Mouse (Mus musculus): ENCODE measurements around the gene Arntl2. TPM values are rescaled to one million over a fixed set of nuclear protein-coding genes. Genes with fewer than 3 reads are reported as not detected.

The Arntl2 gene
- polyA plus RNA-seq, 1 experiment, result 0.49 TPM

DNA sequence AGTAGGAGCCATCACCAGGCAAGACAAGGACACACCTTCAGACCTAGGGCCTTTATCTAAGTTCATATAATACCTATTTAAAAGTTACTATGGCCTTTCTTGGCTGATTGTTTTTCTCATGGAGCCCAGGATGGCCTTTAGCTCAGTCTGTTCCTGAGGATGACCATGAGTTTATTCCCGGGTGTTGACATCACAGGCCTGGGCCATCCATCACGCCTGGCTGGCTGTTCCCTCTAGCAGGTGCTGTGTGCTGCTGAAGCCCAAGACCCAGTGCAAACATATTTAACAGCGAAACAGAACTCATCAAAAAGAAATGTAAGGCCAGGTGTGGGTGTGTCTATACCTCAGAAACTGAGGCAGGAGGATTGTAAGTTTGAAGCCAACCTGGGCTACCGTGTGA lies 43.0 kb downstream of the Arntl2 start:
- Histone ChIP-seq H3K4me3 (ENCODE audit: insufficient read depth, poor library complexity, severe bottlenecking) (no peak overlapping the region), H3ac (ENCODE audit: control insufficient read depth, insufficient read length, low read depth) (no peak overlapping the region)

DNA sequence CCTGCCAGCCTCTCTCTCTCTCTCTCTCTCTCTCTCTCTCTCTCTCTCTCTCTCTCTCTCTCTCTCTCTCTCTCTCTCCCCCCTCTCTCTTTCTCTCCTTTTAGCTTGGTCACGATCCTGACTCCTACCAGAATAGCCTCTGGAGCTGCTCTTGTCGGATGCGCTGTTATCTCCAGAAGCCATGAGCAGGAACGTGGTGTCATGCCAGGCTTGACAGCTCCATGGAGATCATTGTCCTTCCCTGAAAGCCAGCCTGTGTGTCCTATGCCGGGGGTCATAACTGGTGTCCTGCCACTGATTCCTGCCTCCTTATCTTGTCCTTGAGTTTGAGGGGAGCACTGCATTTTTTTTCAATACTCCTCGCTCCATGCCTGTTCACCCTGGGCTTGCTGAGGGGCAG lies 49.0 kb downstream of the Arntl2 start:
- H3ac ChIP-seq (ENCODE audit: control insufficient read depth, insufficient read length, low read depth), result no peak overlapping the region
- no peaks in the 10 kb centered on the region for H3K27me3 ChIP-seq (ENCODE audit: control insufficient read depth, insufficient read depth, insufficient read length)
- H3K4me3 ChIP-seq (ENCODE audit: insufficient read depth, poor library complexity, severe bottlenecking), result no peak overlapping the region
- H3K79me2 ChIP-seq (ENCODE audit: control insufficient read depth, insufficient read depth), result no peaks in the 10 kb centered on the region
- TF ChIP-seq MYOD1 (IDR thresholded peaks at IDR 0.05; ENCODE audit: control insufficient read depth, insufficient read length, low read depth) (no peak), MAX (IDR thresholded peaks at IDR 0.05) (no peak), MYOG (IDR thresholded peaks at IDR 0.05; ENCODE audit: control insufficient read depth, extremely low read depth, insufficient read length) (no peak), FOSL1 (IDR thresholded peaks at IDR 0.05; ENCODE audit: insufficient read depth, low read length, poor library complexity, severe bottlenecking) (no peak), CTCF (IDR thresholded peaks at IDR 0.05; ENCODE audit: control insufficient read depth, insufficient read depth, insufficient read length) (no peak), USF1 (IDR thresholded peaks at IDR 0.05; ENCODE audit: low read depth) (no peak), CEBPB (IDR thresholded peaks at IDR 0.05; ENCODE audit: low read depth) (no peak)
- H3K79me3 ChIP-seq (ENCODE audit: low read depth), result no peaks in the 10 kb centered on the region
- H3K36me3 ChIP-seq (ENCODE audit: control insufficient read depth, insufficient read depth), result no peaks in the 10 kb centered on the region

More for the DNA sequence above, 43.0 kb downstream of the Arntl2 start:
- no peaks in the 10 kb centered on the region for H3K79me2 ChIP-seq (ENCODE audit: control insufficient read depth, insufficient read depth)
- no peaks in the 10 kb centered on the region for H3K36me3 ChIP-seq (ENCODE audit: control insufficient read depth, insufficient read depth)
- no peaks in the 10 kb centered on the region for H3K27me3 ChIP-seq (ENCODE audit: control insufficient read depth, insufficient read depth, insufficient read length)
- TF ChIP-seq MAX (IDR thresholded peaks at IDR 0.05) (no peak), FOSL1 (IDR thresholded peaks at IDR 0.05; ENCODE audit: insufficient read depth, low read length, poor library complexity, severe bottlenecking) (no peak), CEBPB (IDR thresholded peaks at IDR 0.05; ENCODE audit: low read depth) (no peak), MYOG (IDR thresholded peaks at IDR 0.05; ENCODE audit: control insufficient read depth, extremely low read depth, insufficient read length) (no peak), CTCF (IDR thresholded peaks at IDR 0.05; ENCODE audit: control insufficient read depth, insufficient read depth, insufficient read length) (no peak), USF1 (IDR thresholded peaks at IDR 0.05; ENCODE audit: low read depth) (no peak), MYOD1 (IDR thresholded peaks at IDR 0.05; ENCODE audit: control insufficient read depth, insufficient read length, low read depth) (no peak)
- H3K79me3 ChIP-seq (ENCODE audit: low read depth), result no peaks in the 10 kb centered on the region

DNA sequence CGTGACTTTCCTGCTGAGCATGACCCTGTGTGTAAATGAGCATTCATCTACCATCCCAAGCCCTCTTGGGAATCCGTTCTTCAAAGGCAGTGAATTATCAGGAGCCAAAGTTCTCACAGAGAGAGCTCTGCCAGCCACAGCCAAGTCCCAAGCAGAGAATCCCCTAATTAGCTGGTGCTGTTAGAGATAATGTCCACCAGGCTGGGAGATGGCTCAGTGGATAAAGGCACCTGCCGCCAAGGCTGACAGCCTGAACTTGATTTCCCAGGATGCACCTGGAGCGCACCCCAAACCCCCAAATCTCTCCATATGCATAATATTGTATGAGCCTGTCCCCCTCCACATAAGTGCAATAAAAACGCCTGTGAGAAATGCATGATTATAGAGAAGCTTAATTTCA lies 49.5 kb downstream of the Arntl2 start:
- Histone ChIP-seq H3K36me3 (ENCODE audit: control insufficient read depth, insufficient read depth) (no peaks in the 10 kb centered on the region), H3K27me3 (ENCODE audit: control insufficient read depth, insufficient read depth, insufficient read length) (no peaks in the 10 kb centered on the region), H3K79me3 (ENCODE audit: low read depth) (no peaks in the 10 kb centered on the region), H3K4me3 (ENCODE audit: insufficient read depth, poor library complexity, severe bottlenecking) (no peak overlapping the region), H3ac (ENCODE audit: control insufficient read depth, insufficient read length, low read depth) (no peak overlapping the region), H3K79me2 (ENCODE audit: control insufficient read depth, insufficient read depth) (no peaks in the 10 kb centered on the region)
- TF ChIP-seq MYOD1 (IDR thresholded peaks at IDR 0.05; ENCODE audit: control insufficient read depth, insufficient read length, low read depth), result no peak
- TF ChIP-seq FOSL1 (IDR thresholded peaks at IDR 0.05; ENCODE audit: insufficient read depth, low read length, poor library complexity, severe bottlenecking), result no peak
- TF ChIP-seq CTCF (IDR thresholded peaks at IDR 0.05; ENCODE audit: control insufficient read depth, insufficient read depth, insufficient read length), result no peak
- no peak for TF ChIP-seq USF1 (IDR thresholded peaks at IDR 0.05; ENCODE audit: low read depth)
- TF ChIP-seq MYOG (IDR thresholded peaks at IDR 0.05; ENCODE audit: control insufficient read depth, extremely low read depth, insufficient read length), result no peak
- TF ChIP-seq CEBPB (IDR thresholded peaks at IDR 0.05; ENCODE audit: low read depth), result no peak
- no peak for TF ChIP-seq MAX (IDR thresholded peaks at IDR 0.05)

DNA sequence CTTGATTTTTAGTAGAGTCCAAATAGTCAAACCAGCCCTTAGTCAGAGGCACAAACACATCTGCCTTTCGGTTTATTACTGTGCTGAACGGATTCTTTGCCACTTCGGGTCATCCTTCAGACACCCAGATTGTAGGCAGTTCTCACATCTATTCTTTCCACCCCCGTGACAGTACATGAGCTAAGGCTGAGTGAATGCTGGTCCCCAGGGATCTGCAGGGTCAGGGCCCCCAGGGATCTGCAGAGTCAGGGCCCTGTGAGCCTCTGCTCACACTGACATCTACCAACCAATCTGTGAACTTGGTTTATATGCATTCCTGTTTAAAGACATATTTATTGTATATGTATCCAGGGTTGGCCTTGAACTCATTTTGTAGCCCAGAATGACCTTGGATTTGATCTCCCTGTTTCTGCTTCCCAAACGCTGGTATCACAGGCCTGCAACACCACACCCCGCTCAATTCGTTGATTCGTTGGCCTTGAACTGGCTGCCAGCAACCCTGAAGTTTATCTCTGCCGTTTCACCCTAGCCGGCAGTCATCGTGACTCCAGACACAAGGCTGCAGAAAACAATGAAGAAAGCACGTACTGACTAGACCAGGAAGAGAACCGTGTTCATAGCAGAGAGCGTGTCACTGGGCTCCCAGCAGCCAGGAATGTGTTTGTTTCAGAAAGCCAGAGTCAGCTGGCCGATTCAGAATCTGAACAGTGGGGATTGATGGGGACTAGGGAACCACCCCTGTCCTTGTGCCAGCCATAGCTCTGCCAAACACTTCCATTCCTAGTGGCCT lies 50.3 kb downstream of the Arntl2 start:
- TF ChIP-seq MYOD1 (IDR thresholded peaks at IDR 0.05; ENCODE audit: control insufficient read depth, insufficient read length, low read depth), result no peak
- no peak for TF ChIP-seq MAX (IDR thresholded peaks at IDR 0.05)
- no peak for TF ChIP-seq USF1 (IDR thresholded peaks at IDR 0.05; ENCODE audit: low read depth)
- no peak for TF ChIP-seq CEBPB (IDR thresholded peaks at IDR 0.05; ENCODE audit: low read depth)
- no peak for TF ChIP-seq MYOG (IDR thresholded peaks at IDR 0.05; ENCODE audit: control insufficient read depth, extremely low read depth, insufficient read length)
- no peak for TF ChIP-seq CTCF (IDR thresholded peaks at IDR 0.05; ENCODE audit: control insufficient read depth, insufficient read depth, insufficient read length)
- TF ChIP-seq FOSL1 (IDR thresholded peaks at IDR 0.05; ENCODE audit: insufficient read depth, low read length, poor library complexity, severe bottlenecking), result no peak
- H3K27me3 ChIP-seq (ENCODE audit: control insufficient read depth, insufficient read depth, insufficient read length), result no peaks in the 10 kb centered on the region
- H3K79me3 ChIP-seq (ENCODE audit: low read depth), result no peaks in the 10 kb centered on the region
- no peaks in the 10 kb centered on the region for H3K36me3 ChIP-seq (ENCODE audit: control insufficient read depth, insufficient read depth)
- H3K4me3 ChIP-seq (ENCODE audit: insufficient read depth, poor library complexity, severe bottlenecking), result no peak overlapping the region
- no peak overlapping the region for H3ac ChIP-seq (ENCODE audit: control insufficient read depth, insufficient read length, low read depth)
- no peaks in the 10 kb centered on the region for H3K79me2 ChIP-seq (ENCODE audit: control insufficient read depth, insufficient read depth)

DNA sequence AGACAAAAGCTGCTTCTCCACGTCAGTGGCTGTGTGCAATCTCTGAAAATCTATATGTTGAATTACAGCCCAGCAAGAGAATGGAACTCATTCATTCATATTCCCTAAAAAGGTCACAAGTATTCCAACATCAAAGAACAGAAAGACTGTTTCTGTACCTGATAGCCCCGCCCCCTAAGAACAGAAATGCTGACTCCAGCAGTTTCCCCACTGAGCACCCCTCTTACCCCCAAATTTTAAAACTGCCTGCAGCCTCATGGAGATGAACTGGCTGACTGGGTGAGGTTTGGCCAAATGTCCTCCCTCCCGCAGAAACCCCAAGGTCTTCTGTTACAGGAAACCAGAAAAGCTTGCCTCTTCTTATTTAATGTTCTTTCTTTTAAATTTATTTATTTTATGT lies 51.5 kb downstream of the Arntl2 start:
- Histone ChIP-seq H3K36me3 (ENCODE audit: control insufficient read depth, insufficient read depth) (no peaks in the 10 kb centered on the region), H3K4me3 (ENCODE audit: insufficient read depth, poor library complexity, severe bottlenecking) (no peak overlapping the region), H3K79me2 (ENCODE audit: control insufficient read depth, insufficient read depth) (no peaks in the 10 kb centered on the region), H3K79me3 (ENCODE audit: low read depth) (no peaks in the 10 kb centered on the region), H3K27me3 (ENCODE audit: control insufficient read depth, insufficient read depth, insufficient read length) (no peaks in the 10 kb centered on the region), H3ac (ENCODE audit: control insufficient read depth, insufficient read length, low read depth) (no peak overlapping the region)
- TF ChIP-seq MAX (IDR thresholded peaks at IDR 0.05), result no peak
- TF ChIP-seq MYOD1 (IDR thresholded peaks at IDR 0.05; ENCODE audit: control insufficient read depth, insufficient read length, low read depth), result no peak
- TF ChIP-seq MYOG (IDR thresholded peaks at IDR 0.05; ENCODE audit: control insufficient read depth, extremely low read depth, insufficient read length), result no peak
- TF ChIP-seq USF1 (IDR thresholded peaks at IDR 0.05; ENCODE audit: low read depth), result no peak
- no peak for TF ChIP-seq CEBPB (IDR thresholded peaks at IDR 0.05; ENCODE audit: low read depth)
- no peak for TF ChIP-seq CTCF (IDR thresholded peaks at IDR 0.05; ENCODE audit: control insufficient read depth, insufficient read depth, insufficient read length)
- TF ChIP-seq FOSL1 (IDR thresholded peaks at IDR 0.05; ENCODE audit: insufficient read depth, low read length, poor library complexity, severe bottlenecking), result no peak
